Mouse (Mus musculus): ENCODE measurements around the gene Nox3. TPM values are rescaled to one million over a fixed set of nuclear protein-coding genes. Genes with fewer than 3 reads are reported as not detected.

The Nox3 gene
- total RNA-seq (2021), result not detected
- long read RNA-seq, experiment 1, result 0 reads
- long read RNA-seq, experiment 2, result 0 reads

GRCm38 (mm10) chr17:3696161-3696560 is at the start of gene Nox3:
Gene Nox3 (minus strand): TSS chr17:3696261.
- DNase-seq (ENCODE audit: low spot score in 2 of 2), result no peak

GRCm38 (mm10) chr17:3744402-3744801 is 48.3 kb upstream of the Nox3 start:
- DNase-seq (ENCODE audit: low spot score in 2 of 2), result no peak

- no peak for DNase-seq (ENCODE audit: low spot score in 2 of 2)
Measured at GRCm38 (mm10) chr17:3736936-3737335, 40.9 kb upstream of the Nox3 start.

- no peak for DNase-seq (ENCODE audit: low spot score in 2 of 2)
Measured at GRCm38 (mm10) chr17:3734286-3734685, 38.2 kb upstream of the Nox3 start.

- DNase-seq (ENCODE audit: low spot score in 2 of 2), result no peak
Measured at GRCm38 (mm10) chr17:3705350-3705930, 9.4 kb upstream of the Nox3 start.

- DNase-seq (ENCODE audit: low spot score in 2 of 2), result peak in 1 of 2 experiments; percentile 9
Measured at GRCm38 (mm10) chr17:3702320-3702719, 6.3 kb upstream of the Nox3 start.

GRCm38 (mm10) chr17:3692817-3693216 is 3.2 kb downstream of the Nox3 start:
- DNase-seq (ENCODE audit: low spot score in 2 of 2), result no peak

GRCm38 (mm10) chr17:3690499-3691258 is 5.4 kb downstream of the Nox3 start:
- no peak for DNase-seq (ENCODE audit: low spot score in 2 of 2)

GRCm38 (mm10) chr17:3683662-3684061 is 12.4 kb downstream of the Nox3 start:
- no peak for DNase-seq (ENCODE audit: low spot score in 2 of 2)

- DNase-seq (ENCODE audit: low spot score in 2 of 2), result no peak
Measured at GRCm38 (mm10) chr17:3669226-3669625, 26.8 kb downstream of the Nox3 start.

GRCm38 (mm10) chr17:3667287-3667686 is 28.8 kb downstream of the Nox3 start:
- no peak for DNase-seq (ENCODE audit: low spot score in 2 of 2)

- DNase-seq (ENCODE audit: low spot score in 2 of 2), result no peak
Measured at GRCm38 (mm10) chr17:3665321-3665720, 30.7 kb downstream of the Nox3 start.

- no peak for DNase-seq (ENCODE audit: low spot score in 2 of 2)
Measured at GRCm38 (mm10) chr17:3659497-3659896, 36.6 kb downstream of the Nox3 start.

- DNase-seq (ENCODE audit: low spot score in 2 of 2), result no peak
Measured at GRCm38 (mm10) chr17:3650377-3650776, 45.7 kb downstream of the Nox3 start.

- no peak for DNase-seq (ENCODE audit: low spot score in 2 of 2)
Measured at GRCm38 (mm10) chr17:3643582-3643981, 52.5 kb downstream of the Nox3 start.

- DNase-seq (ENCODE audit: low spot score in 2 of 2), result no peak
Measured at GRCm38 (mm10) chr17:3641456-3641855, 54.6 kb downstream of the Nox3 start.

GRCm38 (mm10) chr17:3638757-3639156 is 57.3 kb downstream of the Nox3 start:
- DNase-seq (ENCODE audit: low spot score in 2 of 2), result no peak

GRCm38 (mm10) chr17:3632501-3632900 is 63.6 kb downstream of the Nox3 start:
- no peak for DNase-seq (ENCODE audit: low spot score in 2 of 2)

- no peak for DNase-seq (ENCODE audit: low spot score in 2 of 2)
Measured at GRCm38 (mm10) chr17:3616329-3617216, 79.5 kb downstream of the Nox3 start.

GRCm38 (mm10) chr17:3615553-3615952 is 80.5 kb downstream of the Nox3 start:
- DNase-seq (ENCODE audit: low spot score in 2 of 2), result no peak

- DNase-seq (ENCODE audit: low spot score in 2 of 2), result no peak
Measured at GRCm38 (mm10) chr17:3611781-3612075, 84.3 kb downstream of the Nox3 start.
